Mouse (Mus musculus): ENCODE results near the gene Matk.

- TF ChIP-seq CTCF (IDR thresholded peaks at IDR 0.05; ENCODE audit: low read depth, low read length) (peak; percentile 77), POLR2AphosphoS5 (IDR thresholded peaks at IDR 0.05; ENCODE audit: insufficient replicate concordance, low read depth, low read length) (no peak), GATA1 (IDR thresholded peaks at IDR 0.05; ENCODE audit: borderline replicate concordance, low read length) (no peak), TAL1 (conservative IDR thresholded peaks at IDR 0.05; ENCODE audit: low read depth, low read length) (no peak)
These were observed 36.5 kb downstream of the Matk start for GRCm38 (mm10) chr10:81289278-81289677.
